Mouse (Mus musculus): Measurements from ENCODE around the gene Helt.

DNA sequence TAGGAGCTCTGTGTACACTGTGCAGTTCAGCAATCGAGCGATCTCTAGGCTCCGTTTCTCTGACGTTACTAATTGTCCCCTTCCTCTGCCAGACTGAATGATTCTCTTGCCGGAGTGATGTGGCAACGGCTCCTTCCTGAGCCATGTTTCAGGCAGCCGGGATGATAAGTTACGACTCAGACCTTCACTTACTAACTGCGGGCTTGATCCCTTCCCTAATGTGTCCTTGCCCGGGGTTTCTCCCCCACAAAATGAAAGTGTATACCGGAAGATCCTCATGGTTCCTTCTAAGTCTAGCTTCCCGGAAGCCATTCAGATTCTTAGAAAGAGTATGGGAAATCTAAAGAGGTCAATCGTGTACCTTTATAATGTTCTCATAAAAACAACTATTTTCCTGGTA, 42.0 kb downstream of the Helt start:
- TF ChIP-seq POLR2A (IDR thresholded peaks at IDR 0.05; ENCODE audit: borderline replicate concordance, extremely low read depth, low read depth, low read length), result no peak
- TF ChIP-seq CTCF (IDR thresholded peaks at IDR 0.05; ENCODE audit: insufficient read depth, low read length), result no peak
